Mouse (Mus musculus): Measurements from ENCODE around the gene Dtymk. TPM values are rescaled to one million over a fixed set of nuclear protein-coding genes. Genes with fewer than 3 reads are reported as not detected.
A peak's percentile ranks its signal among the peaks of the same experiment; 100 is the strongest.

Dtymk gene
- polyA plus RNA-seq, 1 experiment from 2014 or later = 108 TPM

GRCm38 (mm10) chr1:93751290-93751689 lies 50.4 kb downstream of the Dtymk start, which contains the start of gene Atg4b:
Atg4b (plus strand) TSS chr1:93751500.
- ATAC-seq (ENCODE audit: low FRiP score, low TSS enrichment) = no peak
- Histone ChIP-seq H3K4me1 (replicated peaks; ENCODE audit: control insufficient read depth, insufficient read depth) (0 out of 2 replicates have a peak, but pooled peaks cover 2% of the 10 kb centered on the region), H3K4me2 (replicated peaks; ENCODE audit: low read depth) (no peak within 1 kb of the TSS), H3K4me3 (ENCODE audit: low read depth, low read length) (no peak within 1 kb of the TSS), H3K27me3 (ENCODE audit: control insufficient read depth, insufficient read depth, low read length) (no peaks in the 10 kb centered on the region), H3K9ac (ENCODE audit: low read length) (no peak within 1 kb of the TSS), H3K27ac (replicated peaks) (no peak within 1 kb of the TSS), H3K36me3 (ENCODE audit: control insufficient read depth, insufficient read depth, low read length) (peaks cover 6% of the 10 kb centered on the region; the same call in 1 of the 2 replicates), H3K9me3 (ENCODE audit: control insufficient read depth, low read length) (no peaks in the 10 kb centered on the region)
- TF ChIP-seq CTCF (IDR thresholded peaks at IDR 0.05; ENCODE audit: low read depth) = no peak
- no peak for TF ChIP-seq EP300 (optimal IDR thresholded peaks at IDR 0.05)
- WGBS = 83% methylated on average over 6 of the region's 6 CpGs
- no peak for DNase-seq (ENCODE audit: low spot score)

GRCm38 (mm10) chr1:93748539-93748938 lies 53.2 kb downstream of the Dtymk start:
- Histone ChIP-seq H3K9ac (ENCODE audit: low read length) (no peak overlapping the region), H3K9me3 (ENCODE audit: control insufficient read depth, low read length) (no peaks in the 10 kb centered on the region), H3K27me3 (ENCODE audit: control insufficient read depth, insufficient read depth, low read length) (no peaks in the 10 kb centered on the region), H3K36me3 (ENCODE audit: control insufficient read depth, insufficient read depth, low read length) (peaks cover 6% of the 10 kb centered on the region; the same call in 1 of the 2 replicates), H3K4me2 (replicated peaks; ENCODE audit: low read depth) (no peak overlapping the region), H3K4me3 (ENCODE audit: low read depth, low read length) (no peak overlapping the region), H3K4me1 (replicated peaks; ENCODE audit: control insufficient read depth, insufficient read depth) (no peaks in the 10 kb centered on the region), H3K27ac (replicated peaks) (no peak overlapping the region)
- TF ChIP-seq EP300 (optimal IDR thresholded peaks at IDR 0.05) (no peak), CTCF (IDR thresholded peaks at IDR 0.05; ENCODE audit: low read depth) (no peak)
- 71% methylated on average over 1 of the region's 1 CpGs for WGBS
- ATAC-seq (ENCODE audit: low FRiP score, low TSS enrichment) (peak; percentile 55; the same call in 1 of the 2 replicates), DNase-seq (ENCODE audit: low spot score) (no peak)

GRCm38 (mm10) chr1:93746179-93746578 lies 55.6 kb downstream of the Dtymk start:
- Histone ChIP-seq H3K4me2 (replicated peaks; ENCODE audit: low read depth) (no peak overlapping the region), H3K4me1 (replicated peaks; ENCODE audit: control insufficient read depth, insufficient read depth) (no peaks in the 10 kb centered on the region), H3K27me3 (ENCODE audit: control insufficient read depth, insufficient read depth, low read length) (no peaks in the 10 kb centered on the region), H3K9ac (ENCODE audit: low read length) (no peak overlapping the region), H3K27ac (replicated peaks) (no peak overlapping the region), H3K4me3 (ENCODE audit: low read depth, low read length) (no peak overlapping the region), H3K36me3 (ENCODE audit: control insufficient read depth, insufficient read depth, low read length) (peaks cover 6% of the 10 kb centered on the region; the same call in 1 of the 2 replicates), H3K9me3 (ENCODE audit: control insufficient read depth, low read length) (no peaks in the 10 kb centered on the region)
- 77% methylated on average over 5 of the region's 5 CpGs for WGBS
- no peak for ATAC-seq (ENCODE audit: low FRiP score, low TSS enrichment)
- DNase-seq (ENCODE audit: low spot score) = no peak
- TF ChIP-seq CTCF (IDR thresholded peaks at IDR 0.05; ENCODE audit: low read depth) (no peak), EP300 (optimal IDR thresholded peaks at IDR 0.05) (no peak)

- peak; percentile 52 for TF ChIP-seq CTCF (IDR thresholded peaks at IDR 0.05; ENCODE audit: low read depth)
- no peak for TF ChIP-seq EP300 (optimal IDR thresholded peaks at IDR 0.05)
- ATAC-seq (ENCODE audit: low FRiP score, low TSS enrichment) (no peak), DNase-seq (ENCODE audit: low spot score) (no peak)
- Histone ChIP-seq H3K27me3 (ENCODE audit: control insufficient read depth, insufficient read depth, low read length) (no peaks in the 10 kb centered on the region), H3K36me3 (ENCODE audit: control insufficient read depth, insufficient read depth, low read length) (no peaks in the 10 kb centered on the region), H3K27ac (replicated peaks) (no peak overlapping the region), H3K9me3 (ENCODE audit: control insufficient read depth, low read length) (no peaks in the 10 kb centered on the region), H3K4me2 (replicated peaks; ENCODE audit: low read depth) (no peak overlapping the region), H3K4me1 (replicated peaks; ENCODE audit: control insufficient read depth, insufficient read depth) (no peaks in the 10 kb centered on the region), H3K9ac (ENCODE audit: low read length) (no peak overlapping the region), H3K4me3 (ENCODE audit: low read depth, low read length) (no peak overlapping the region)
Measured at GRCm38 (mm10) chr1:93742910-93743309, 58.8 kb downstream of the Dtymk start.

Other genes with a start within 250 kb of the Dtymk start
- 107 and 115 TPM in 2 replicates for gene Stk25, start 143.3 kb downstream of the Dtymk start, polyA plus RNA-seq (2015; fragmentation: Nextera tagmentation; extraction: Ambion mirVana)
- gene Bok, start 116.3 kb downstream of the Dtymk start, polyA plus RNA-seq (2015; fragmentation: Nextera tagmentation; extraction: Ambion mirVana) = 66.9 and 69.9 TPM in 2 replicates
- 61.7 and 63.0 TPM in 2 replicates for gene Atg4b, start 50.4 kb downstream of the Dtymk start, polyA plus RNA-seq (2015; fragmentation: Nextera tagmentation; extraction: Ambion mirVana)
- 47.8 and 52.3 TPM in 2 replicates for gene Thap4, start 47.1 kb downstream of the Dtymk start, polyA plus RNA-seq (2015; fragmentation: Nextera tagmentation; extraction: Ambion mirVana)
- gene Ing5, start 2.0 kb upstream of the Dtymk start, polyA plus RNA-seq (2015; fragmentation: Nextera tagmentation; extraction: Ambion mirVana) = 9.3 and 10.4 TPM in 2 replicates
- 7.5 and 8.6 TPM in 2 replicates for gene D2hgdh, start 23.0 kb upstream of the Dtymk start, polyA plus RNA-seq (2015; fragmentation: Nextera tagmentation; extraction: Ambion mirVana)
- gene Gal3st2, start 59.4 kb upstream of the Dtymk start, polyA plus RNA-seq (2015; fragmentation: Nextera tagmentation; extraction: Ambion mirVana) = 0.07 and 0.08 TPM in 2 replicates
- 0.07 and 0.10 TPM in 2 replicates for gene Gal3st2b, start 116.4 kb upstream of the Dtymk start, polyA plus RNA-seq (2015; fragmentation: Nextera tagmentation; extraction: Ambion mirVana)
- gene Gal3st2c, start 188.6 kb upstream of the Dtymk start, polyA plus RNA-seq (2015; fragmentation: Nextera tagmentation; extraction: Ambion mirVana) = 0.01 TPM in 1 of 2 replicates, not detected in the other
- gene Neu4, start 218.5 kb upstream of the Dtymk start, polyA plus RNA-seq (2015; fragmentation: Nextera tagmentation; extraction: Ambion mirVana) = not detected in 2 replicates

All from stomach, postnatal 0 days (tissue).